Mouse (Mus musculus) stomach, postnatal 0 days (tissue): Measurements from ENCODE around the gene Abtb2.

Experiments used
- CTCF ChIP-seq: IDR thresholded peaks from 2 replicates; pipeline ENCODE4 v1.5.1; 2016; ENCODE audit warnings: antibody characterized with exemption, low read depth, mild to moderate bottlenecking, moderate library complexity
- EP300 ChIP-seq: optimal IDR thresholded peaks from 2 replicates; pipeline ENCODE3; 2016; ENCODE audit warnings: antibody characterized with exemption

DNA sequence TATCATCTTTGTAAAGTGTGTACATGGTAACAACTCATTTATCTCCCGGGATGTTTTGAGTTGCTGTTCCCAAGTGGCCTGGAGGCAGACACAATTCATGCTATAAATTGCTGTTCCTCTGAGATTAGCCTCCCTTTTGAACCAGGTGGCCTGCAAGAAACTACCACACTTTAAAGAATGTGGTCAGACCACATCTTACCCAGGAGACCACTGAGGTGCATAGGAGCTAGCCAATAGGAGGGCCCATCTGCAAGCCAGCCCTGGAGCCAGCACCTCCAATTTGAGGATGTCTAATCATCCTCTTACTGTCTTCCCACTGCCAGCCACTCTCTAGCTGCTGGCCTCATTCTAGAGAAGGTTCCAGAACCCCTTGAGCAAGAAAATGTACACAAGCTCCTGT lies 35.4 kb downstream of the Abtb2 start:
- TF ChIP-seq CTCF (no peak), EP300 (no peak)
